Mouse (Mus musculus) cerebellum, adult 9-11 months (tissue): ENCODE measurements around the gene Cebpg.

Experiments
- DNase-seq: peaks from one replicate; pipeline ENCODE4 v3.0.0; 2022

Gene Cebpg

DNA sequence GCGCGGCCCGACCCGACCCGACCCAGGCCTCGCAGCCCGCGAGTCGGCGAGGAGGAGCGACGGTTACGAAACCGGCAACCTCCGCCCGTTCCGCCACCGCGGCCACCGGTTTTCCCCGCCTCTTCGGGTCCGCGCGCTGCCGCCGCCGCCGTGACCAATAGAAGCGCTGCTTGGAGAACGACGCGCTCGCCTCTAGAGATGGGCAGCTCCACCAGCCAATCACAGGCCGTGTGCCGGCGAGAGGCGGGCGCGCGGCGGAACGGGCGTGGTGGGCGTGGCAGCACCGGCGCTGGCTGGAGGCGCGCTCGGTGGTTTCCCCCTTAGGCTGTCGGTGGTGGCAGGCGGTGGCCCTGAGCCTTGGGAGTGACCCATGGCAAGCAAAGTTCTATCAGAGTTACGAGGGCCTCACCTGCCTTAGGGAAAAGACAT, at the start of gene Cebpg:
TSS of gene Cebpg (minus strand) at position 138 of the 429 bp plus-strand sequence.
- DNase-seq: peak; percentile 96

DNA sequence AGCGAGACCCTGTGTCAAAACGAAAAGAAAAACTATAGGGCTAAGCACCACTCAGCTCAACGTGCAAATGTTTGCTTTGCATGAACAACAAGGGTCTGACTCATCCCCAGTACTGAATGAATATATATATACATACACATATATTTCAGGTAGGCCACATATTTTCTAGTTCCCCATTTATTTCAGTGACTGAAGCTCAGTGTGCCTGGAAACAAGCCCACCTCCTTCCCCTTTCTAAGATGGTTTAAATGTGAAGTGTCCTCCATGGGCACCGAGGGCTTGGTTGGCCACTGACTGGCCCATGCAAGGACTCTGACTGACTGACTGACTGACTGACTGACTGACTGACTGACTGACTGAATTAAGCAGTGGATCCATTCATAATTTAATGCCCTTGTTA, 43.2 kb upstream of the Cebpg start:
- no peak for DNase-seq

DNA sequence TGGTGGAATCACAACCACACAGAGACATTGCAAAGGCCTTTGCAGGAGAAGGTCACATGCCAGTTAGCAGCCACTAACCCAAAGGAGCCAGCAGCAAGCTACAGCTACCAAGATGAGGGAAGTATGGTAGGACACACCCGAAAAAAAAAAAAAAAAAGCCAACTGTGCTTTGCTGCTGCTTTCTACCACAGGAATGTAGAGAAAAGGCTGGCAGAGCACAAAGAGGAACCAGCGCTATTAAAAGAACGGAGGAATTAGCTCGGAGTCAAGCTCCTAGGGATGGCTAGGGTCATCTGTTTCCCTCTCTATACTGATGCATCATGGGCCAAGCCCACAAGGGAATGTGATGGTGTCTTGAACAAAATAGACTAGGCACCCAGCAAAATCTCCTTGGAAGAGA, 42.4 kb upstream of the Cebpg start:
- DNase-seq: no peak

DNA sequence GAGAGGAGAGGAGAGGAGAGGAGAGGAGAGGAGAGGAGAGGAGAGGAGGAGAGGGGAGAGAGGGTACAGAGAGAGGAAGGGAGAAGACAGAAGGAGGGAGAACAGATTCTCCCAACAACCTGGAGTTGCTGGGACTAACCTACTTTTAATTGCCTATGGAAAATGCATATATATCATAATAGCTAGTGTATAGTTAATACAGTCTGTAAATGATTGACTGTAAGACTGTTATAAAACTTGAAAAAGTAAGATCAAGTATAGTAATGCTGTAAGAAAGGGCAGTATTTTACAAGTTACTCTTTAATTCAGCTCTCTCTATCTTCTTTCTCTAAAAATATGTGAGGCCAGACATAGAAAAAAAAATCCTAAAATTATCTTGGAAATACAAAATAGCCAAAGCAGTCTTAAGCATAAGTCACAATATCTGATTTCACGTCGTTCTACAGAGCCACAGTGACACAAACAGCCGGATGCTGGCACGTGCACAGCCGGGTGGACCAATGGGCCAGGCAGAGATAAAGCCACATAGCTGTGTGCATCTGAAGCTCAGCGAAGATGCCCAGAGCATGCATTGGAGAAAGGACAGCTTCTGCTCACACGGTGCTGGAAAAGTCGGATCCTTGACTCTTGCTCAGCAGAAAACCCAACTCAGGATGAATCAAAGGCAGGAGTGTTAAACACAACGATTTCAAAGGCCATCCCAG, 38.8 kb upstream of the Cebpg start:
- no peak for DNase-seq

DNA sequence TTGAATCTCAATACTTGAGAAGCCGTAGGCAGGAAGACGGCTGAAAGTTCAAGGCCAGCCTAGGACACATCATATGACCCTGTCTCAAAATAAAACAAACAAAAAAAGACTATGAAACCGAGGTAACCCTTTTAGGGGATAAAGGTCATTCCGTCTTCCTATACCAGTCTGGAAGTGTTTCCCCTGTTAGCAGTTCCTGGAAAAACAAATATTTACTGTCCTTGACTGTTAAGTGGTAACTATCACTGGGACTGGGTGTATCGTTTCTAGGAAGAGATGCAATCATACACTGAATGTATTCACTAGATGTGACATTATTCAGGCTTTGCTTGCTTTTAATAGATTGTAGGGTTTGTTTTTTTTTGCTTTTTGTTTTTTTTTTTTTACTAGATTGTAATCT, 34.2 kb upstream of the Cebpg start:
- DNase-seq: no peak

DNA sequence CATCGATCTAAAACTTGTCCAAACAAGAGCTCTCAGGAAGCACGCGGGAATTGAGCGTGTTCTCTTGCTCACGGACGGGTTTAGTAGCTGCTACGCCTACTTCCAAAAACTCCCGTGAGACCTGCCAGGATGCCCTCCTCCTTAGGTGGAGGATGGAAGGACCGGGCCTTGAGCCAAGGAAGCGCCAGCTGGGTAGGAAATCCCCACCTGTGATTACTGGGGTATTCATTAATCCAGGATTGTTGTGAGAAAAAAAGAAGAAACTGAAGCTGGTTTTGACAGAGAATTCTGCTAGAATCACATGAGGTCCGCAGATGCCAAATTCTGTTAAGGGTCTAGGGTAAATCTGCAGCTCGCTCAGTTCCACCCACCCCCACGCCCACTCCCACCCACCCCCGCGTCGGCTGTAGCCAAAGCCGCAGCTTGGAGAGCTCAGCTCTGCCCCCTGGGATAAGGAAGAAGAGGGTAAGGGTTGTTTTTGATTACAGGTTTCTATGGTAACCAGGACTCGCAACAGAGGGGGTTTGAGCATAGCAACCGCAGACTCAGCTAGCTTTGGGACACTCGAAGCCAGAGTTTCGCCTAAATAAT, 30.0 kb upstream of the Cebpg start:
- DNase-seq: peak; percentile 18

DNA sequence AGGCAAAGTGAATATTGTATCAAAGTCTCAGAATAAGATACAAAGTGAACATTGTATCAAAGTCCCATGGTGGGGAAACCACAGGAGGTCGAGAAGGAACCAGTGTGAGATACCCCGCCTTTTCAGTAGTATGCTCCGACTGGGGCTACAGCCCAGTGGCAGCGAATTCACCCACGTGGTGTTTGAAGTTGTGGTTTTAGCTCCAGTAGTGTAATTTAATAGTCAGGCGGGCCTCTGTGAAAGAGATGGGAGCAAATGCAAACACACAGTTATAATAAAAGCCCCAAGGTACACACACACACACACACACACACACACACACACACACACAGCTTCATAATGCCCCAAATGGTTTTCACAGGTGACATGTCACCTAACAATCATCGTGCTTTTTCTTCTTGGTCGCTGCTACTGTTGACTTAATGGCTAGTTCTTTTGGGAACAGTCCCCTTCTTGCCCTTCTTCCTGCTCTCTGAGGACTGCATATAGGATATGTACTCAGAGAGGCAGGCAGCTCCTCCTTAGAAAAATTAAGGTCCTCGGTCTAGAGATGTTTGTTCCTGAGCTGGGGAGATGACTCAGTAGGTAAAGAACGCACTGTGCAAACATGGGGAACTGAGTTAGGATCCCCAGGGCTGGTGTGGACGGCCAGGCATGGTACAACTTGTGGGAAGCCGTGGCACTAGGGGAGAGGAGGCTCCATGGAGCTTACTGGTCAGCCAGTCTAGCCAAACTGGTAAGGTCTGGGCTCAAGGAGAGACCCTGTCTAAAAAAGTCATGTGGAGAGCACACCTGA, 28.4 kb upstream of the Cebpg start:
- no peak for DNase-seq

DNA sequence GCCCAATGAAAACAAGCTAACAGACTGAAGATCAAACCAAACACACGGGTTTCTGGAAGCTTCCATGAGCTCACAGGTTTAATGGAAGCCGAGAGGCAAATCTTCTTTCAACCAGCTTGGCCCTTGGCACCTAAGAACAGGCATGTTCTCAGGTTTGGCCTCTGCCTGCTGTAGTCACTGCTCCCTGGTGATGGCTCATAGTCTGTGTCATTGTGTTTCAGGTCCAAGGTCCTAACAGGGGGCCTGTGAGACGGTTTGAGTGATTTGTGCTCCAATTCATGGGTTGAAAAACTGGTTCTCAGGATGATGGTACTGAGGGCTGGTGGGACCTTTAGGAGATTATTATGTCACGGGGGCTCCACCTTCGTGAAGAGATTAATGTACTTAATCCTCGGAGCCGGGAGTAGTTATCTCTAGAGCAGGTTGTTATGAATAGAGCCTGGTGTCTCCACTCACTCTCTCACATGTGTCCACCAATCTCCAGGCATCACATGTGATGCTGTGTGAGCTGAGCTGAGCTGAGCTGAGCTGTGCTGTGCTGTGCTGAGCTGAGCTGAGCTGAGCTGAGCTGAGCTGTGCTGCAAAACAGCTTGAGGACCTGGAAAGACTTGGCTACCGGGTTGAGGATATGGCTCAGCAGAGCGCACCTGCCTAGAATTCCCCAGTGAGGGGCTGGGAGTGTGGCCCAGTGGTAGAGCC, 25.2 kb upstream of the Cebpg start:
- no peak for DNase-seq

DNA sequence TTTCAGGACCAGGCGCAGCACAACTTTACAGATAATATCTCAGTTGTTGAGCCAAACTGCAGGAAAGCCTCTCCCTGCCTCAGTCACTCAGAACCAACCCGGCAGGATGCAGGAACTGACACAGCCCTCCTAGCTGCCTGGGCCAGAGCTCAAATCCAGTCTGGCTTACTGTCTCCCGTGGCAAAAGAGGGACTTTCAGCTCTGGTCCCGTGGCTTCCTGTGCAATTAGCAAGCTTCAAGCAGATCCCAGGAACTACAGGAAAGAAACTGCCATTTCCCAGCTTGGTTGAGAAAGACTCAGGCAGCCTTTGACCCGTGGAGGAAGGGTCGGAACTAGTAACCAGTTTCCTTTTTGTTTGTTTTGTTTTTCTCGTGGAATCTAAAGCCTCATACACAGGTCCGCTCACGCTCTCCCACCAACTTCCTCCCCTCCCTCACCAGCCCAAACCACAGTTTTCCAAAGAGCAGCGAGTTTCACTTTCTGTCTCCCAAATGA, 24.5 kb upstream of the Cebpg start:
- no peak for DNase-seq

DNA sequence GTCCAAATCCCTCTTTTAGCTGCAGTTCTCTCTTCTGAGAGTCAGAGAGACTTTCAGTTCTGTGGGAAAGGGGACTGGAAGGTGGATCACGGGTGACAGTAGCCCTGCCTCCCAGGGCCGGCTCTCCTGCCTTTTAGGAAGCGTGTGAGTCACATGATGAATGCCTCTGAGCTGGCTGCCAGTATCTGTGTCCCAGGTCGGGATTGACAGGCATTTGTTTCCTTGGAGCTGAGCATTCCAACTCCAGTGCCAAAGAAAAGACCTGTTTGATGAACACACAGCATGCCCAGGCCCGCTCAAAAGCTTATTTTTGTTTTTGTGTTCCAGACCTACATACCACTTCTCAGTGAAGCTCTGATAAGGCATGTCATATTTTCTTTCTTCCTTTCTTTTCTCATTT, 20.3 kb upstream of the Cebpg start:
- DNase-seq: no peak

DNA sequence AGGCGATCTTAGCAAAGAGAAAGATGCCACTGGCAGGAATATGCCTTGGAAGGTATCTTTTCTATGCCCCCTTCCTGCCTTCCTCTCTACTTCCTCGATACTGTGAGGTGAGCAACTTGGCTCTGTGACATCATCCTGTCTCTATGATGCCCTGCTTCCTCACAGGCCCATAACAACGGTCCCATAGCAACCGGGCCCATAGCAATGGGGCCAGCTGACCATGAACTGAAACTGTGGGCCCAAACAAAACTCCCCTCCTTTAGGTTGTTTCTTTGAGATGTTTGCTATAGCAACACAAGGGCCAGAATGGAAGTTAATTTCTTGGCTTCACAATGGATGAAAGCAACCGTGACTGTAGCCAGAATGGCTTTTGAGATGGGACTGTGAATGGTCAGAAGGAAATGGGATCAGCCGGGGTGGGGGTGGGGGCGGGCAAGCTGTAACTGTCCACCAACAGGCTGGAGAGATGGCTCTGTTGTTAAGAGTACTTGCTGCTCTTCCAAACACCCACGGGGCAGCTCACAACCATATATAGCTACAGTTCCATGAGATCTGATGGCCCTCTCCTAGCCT, 10.4 kb upstream of the Cebpg start:
- no peak for DNase-seq

DNA sequence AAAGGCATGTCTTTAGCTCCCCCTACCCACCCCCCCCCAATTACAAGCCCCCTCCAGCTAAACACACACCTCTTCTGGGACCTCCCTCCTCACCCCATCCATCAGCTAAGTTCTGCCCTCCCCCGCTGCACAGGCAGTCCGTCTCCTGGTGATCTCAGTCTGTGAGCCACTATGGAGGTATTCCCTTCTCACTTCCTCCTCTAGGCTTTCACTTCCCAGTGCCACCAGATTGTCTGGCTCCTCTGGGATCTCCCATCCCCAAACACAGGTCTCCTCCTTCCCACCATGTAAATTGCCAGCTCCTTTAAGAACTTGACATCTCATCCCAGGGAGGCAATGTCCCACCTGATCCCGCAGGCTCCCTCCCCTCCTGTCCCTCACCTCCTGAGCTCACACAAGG, 9.6 kb upstream of the Cebpg start:
- DNase-seq: no peak

DNA sequence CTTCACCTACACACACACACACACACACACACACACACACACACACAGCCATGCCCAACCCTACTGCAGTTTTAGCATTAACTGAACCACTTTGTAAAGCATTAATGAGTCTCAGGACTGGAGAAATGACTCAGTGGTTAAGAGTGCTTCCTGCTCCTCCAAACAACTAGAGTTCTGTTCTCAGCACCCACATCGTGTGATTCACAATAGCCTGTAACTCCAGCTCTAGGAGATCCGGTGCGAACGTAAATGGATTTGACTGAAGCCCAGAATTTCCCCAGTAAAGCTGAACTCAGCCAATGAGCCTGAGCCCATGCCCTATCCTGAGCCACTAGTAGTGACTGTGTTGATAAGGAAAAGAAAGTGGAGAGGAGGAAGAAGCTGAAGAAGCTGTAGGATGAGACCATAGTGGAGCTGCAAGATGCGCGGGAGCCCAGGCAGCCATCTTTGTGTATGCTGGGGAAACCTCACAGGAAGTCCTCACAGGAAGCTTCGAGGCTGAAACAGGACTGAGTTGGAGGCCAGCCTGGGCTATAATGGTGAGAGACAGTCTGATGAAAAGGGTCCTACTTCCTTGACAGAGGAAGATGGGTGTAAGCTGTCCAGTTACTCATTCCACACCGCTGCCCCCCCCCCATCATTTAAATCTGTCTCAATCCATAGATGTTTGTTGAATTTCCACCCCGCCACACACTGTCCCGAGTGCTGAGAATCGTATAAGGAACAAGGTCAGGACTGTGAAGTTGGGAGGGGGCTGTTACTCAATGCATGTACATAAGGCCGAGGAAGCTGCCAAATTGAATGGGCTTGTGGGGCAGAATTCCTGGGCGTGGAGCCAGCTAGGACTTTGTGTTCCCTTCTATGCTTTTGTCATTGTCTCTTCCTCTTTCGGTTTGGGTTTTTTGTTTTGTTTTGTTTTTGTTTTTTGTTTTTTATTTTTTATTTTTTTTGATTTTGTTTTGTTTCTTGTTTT, 8.2 kb upstream of the Cebpg start:
- DNase-seq: no peak

DNA sequence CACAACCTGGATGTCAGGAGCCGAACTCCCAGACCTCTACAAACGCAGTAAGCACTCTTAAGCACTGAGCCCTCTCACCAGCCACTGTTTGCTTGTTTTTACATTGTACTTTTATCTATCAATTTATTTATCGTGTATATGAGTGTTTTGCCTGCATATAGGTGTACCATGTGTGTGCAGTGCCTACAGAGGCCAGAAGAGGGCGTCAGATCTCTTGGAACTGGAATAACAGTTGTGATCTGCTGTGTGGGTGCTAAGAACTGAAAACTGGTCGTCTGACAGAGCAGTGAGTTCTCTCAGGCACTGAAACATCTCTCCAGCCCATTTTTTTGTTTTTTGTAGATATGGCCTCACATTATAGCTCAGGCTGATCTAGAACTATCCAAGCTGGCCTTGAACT, 3.1 kb upstream of the Cebpg start:
- no peak for DNase-seq

DNA sequence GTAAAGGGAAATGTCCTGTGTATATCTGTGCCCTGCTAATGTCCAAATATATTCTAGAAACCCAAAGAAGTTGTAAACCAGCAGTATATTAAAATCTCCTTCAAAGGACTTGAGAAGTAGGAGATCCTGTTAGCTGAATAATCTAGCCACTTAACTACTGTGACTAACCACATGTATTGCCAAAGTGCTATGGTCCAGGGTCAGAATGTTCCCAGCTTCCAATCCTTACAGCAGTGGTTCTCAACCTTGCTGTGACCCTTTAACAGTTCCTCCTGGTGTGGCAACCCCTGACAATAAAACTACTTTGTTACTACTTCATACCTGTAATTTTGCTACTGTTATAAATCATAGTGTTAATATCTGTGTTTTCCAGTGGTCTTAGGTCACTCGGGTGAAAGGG, 2.0 kb upstream of the Cebpg start:
- no peak for DNase-seq

DNA sequence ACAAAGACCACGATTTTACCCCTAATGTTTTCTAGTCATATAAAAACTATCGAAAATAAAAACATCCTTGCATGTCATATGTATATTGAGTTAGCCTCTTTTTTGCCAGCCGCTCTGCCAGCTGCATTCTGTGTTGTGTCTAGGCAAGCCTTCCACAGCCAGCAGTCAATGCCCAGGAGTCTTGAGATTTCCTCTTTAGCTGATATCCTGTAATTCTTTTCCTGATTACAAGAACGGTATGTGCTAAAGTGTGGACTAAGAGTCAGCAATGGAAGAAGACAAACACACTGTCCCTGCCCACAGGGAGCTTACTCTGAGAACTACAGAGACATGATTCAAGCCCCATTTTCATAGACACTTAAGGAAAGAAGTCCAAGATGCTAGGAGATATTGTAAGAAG, 1.2 kb upstream of the Cebpg start:
- no peak for DNase-seq

DNA sequence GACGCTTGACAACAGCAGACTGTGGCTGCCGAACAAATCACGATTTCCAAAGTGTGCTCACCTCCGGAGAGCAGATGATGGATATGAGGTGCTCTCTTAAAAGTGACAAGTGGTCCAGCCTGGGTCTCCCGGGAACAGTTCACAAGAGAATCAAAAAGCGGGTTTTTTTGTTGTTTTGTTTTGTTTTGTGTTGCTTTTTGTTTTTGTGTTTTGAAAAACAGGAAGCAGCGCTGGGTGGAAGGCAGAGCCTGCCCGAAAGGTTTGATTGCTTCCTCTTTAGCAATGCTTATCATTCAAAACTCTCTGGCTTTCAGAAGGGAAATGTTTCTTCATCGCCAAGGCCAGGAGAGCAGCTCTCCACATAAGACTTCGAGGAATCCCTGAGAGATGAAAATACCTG, 626 bp upstream of the Cebpg start:
- DNase-seq: no peak

DNA sequence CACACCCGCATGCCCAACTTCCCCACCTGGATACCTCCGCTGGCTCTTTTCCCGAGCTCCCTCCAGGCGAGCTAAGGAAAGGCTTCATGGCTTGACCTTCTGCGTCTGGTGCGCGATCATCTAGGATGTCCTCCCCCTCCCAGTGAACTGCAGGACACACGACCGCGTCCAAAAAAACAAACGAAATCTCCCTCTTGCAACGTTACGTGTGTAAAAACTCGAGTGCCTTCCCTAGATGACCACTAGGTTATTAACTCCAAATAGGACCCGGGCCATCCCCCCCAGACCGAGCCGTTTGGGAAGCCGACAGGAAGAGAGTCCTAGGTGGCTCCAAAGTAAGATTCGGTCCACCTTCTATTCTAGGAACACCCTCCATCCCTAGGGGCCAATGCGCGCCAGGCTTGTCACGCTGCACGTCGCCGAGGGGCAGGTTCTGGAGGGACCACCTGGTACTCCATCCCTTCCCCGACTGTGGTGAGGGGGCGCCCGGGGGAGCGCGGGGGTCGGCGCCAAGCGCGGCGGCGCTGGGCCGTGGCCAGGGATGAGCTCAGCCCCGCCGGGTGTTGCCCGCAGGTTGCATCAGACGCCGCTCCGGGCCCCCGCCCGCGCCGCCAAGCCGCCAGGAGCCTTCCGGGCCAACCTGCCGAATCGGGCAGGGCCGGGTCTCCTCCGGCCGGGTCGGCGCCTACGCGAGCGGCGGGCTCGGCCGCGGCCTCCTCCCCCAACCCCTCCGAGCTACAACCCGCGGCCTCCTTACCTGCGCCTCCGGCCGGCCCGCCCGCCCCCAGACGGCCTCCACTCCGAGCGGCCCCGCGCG, 546 bp downstream of the Cebpg start:
- peak; percentile 83 for DNase-seq

DNA sequence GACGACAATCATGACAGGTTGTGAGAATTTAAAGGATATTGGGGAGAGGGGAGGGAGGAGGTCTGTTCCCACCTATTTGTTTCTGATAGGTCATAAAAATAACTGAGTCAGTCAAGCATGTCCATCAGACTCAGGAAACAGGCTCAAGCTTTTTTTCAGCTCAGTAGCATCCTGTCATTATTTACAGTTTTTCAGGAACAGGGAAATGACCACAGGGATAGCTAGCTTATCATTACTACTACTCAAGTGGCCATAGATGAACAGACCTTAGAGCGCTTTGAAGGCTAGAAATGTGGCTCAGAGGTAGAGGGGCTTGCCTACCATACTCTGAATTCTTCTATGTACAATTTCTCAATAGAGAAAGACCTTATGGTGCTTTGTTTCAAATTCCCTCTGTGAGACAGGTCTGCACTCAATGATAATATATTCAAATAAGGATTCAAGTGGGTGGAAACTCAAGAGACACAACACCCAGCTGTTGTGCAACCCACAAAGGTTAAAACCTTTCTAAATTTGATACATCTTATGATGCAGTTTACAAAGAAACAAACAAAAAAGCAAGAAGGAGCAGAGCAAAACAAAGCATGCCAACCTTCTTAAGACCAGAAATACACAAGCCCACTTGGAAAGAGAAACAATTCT, 1.3 kb downstream of the Cebpg start:
- DNase-seq: no peak

DNA sequence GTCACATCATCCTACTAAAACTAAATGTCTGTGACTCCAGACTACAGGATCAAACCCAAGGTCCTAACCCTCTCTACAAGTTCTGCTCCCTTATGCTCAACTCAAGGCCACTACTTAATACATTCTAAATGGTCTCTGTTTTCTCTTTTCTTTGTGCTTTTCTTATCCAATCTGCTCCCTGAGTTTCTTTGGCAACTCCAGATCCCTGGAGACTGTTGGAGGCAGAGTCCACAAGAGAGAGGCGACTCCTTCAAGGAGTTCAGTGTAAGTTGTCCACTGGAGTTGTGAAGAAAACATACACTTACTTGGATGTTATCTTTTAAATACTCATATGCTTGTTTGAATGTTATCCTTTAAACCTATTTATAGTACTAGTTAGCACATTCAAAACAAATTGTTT, 2.1 kb downstream of the Cebpg start:
- no peak for DNase-seq
